Mouse (Mus musculus): ENCODE data around the gene Bsg.

DNA sequence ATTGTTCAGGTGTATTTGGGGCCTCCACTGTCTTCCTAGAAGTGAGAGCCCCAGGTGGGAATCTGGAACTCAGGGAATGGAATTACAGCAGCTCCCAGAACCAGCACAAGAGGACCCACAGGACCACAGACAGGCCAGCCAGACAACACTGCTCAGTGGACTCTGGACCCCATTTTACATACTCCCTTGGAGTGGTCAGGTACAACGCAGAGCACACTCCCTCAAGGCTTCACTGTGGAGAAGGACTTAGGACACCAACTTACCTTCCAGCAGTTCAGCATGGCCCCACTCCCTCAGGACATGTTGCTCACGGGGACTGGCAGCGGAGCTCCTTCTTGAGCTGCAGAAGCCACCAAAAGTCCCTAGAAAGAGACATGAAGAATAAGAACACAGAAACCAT lies 41.1 kb downstream of the Bsg start:
- TF ChIP-seq CTCF (IDR thresholded peaks at IDR 0.05; ENCODE audit: low read depth) (no peak), EP300 (IDR thresholded peaks at IDR 0.05; ENCODE audit: low read depth) (no peak)
